Mouse (Mus musculus) spleen, adult 10 weeks (tissue): Measurements from ENCODE around the gene Invs. TPM values are rescaled to one million over a fixed set of nuclear protein-coding genes. Genes with fewer than 3 reads are reported as not detected.

Experiments
- polyA plus RNA-seq: library from polyadenylated mRNA; stranded (reverse); fragments of 350-450 nt; fragmentation: Illumina TruSeq; extraction: RNeasy Lipid Tissue Mini Kit (QIAGEN cat#74804); gene quantifications from one replicate; pipeline ENCODE4 v1.2.3, GENCODE M21; 2015; ENCODE audit warnings: low replicate concordance; ENCODE audit not compliant: insufficient read depth

Gene Invs
- polyA plus RNA-seq = 12.1 TPM

GRCm38 (mm10) chr4:48279498-48280134 is at the start of gene Invs, which contains the start of gene Erp44:
Invs (plus strand) TSS chr4:48279760.
Erp44 (minus strand) TSS chr4:48279558.

GRCm38 (mm10) chr4:48472792-48473650 is 193.5 kb downstream of the Invs start, which contains the start of gene Tex10:
Tex10 (minus strand) TSS chr4:48473459.

Other genes with a start within 250 kb of the Invs start
- 4.4 TPM for gene Nr4a3, start 234.6 kb upstream of the Invs start, polyA plus RNA-seq
- 34.2 TPM for gene Stx17, start 154.8 kb upstream of the Invs start, polyA plus RNA-seq
- gene Erp44, start 202 bp upstream of the Invs start, polyA plus RNA-seq = 74.7 TPM
- 45.6 TPM for gene Tex10, start 193.7 kb downstream of the Invs start, polyA plus RNA-seq